Mouse (Mus musculus): ENCODE data around the gene Nckap5. TPM values are rescaled to one million over a fixed set of nuclear protein-coding genes. Genes with fewer than 3 reads are reported as not detected.

The Nckap5 gene
- polyA plus RNA-seq, 1 experiment from 2014 or later = 12.3 TPM

DNA sequence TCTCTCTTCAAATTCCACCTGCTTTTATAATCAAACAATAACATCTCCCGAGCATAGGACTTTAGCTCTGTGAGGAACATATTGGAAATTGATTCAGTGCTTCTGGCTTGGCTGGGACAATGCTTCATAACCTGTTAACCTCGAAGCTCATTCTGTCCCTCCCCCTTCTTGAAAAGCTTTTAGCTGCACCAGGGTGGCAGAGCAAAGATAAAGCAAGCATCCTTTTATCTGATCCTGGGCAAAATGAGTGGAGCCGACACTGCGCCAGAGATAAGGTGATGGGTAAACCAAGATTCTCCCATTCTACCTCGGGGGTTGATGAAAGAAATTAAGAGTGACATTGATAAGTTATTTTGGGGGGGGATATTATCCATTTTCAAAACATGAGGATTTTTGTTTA lies 824.9 kb downstream of the Nckap5 start:
- Histone ChIP-seq H3K9ac (ENCODE audit: low read depth, low read length) (no peak overlapping the region), H3K4me1 (replicated peaks; ENCODE audit: control insufficient read depth, insufficient read depth, low read length) (no peaks in the 10 kb centered on the region), H3K27ac (ENCODE audit: low read depth, low read length) (no peak overlapping the region), H3K4me3 (ENCODE audit: low read depth, low read length) (no peak overlapping the region), H3K4me2 (replicated peaks; ENCODE audit: low read depth) (no peak overlapping the region), H3K9me3 (ENCODE audit: control insufficient read depth) (no peaks in the 10 kb centered on the region), H3K36me3 (ENCODE audit: control insufficient read depth, insufficient read depth) (no peaks in the 10 kb centered on the region), H3K27me3 (replicated peaks; ENCODE audit: control insufficient read depth, insufficient read depth, low read length) (no peaks in the 10 kb centered on the region)
- ATAC-seq = no peak
- WGBS = 37% methylated on average over 5 of the region's 5 CpGs
- no peak for TF ChIP-seq CTCF (IDR thresholded peaks at IDR 0.05; ENCODE audit: low read depth)

DNA sequence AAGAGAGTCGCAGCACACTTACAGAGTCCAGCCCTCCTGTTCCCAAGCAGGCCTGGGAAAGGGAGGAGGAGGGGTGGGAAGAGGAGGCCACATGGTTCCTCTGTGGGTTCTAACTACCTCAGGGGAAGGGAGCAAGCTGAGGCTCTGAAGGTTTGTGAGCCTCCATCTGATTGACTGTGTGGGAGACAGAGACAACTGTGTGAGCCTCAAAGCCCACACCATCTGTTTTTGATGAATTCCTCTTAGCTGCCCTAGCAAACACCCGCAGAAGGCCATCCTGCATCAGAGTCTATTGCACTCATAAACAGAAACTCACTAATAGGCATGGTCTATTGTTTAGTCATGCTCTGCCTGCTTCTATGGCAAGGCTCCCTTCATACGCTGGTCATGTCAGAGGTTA lies 834.1 kb downstream of the Nckap5 start:
- Histone ChIP-seq H3K27ac (ENCODE audit: low read depth, low read length) (no peak overlapping the region), H3K4me1 (replicated peaks; ENCODE audit: control insufficient read depth, insufficient read depth, low read length) (no peaks in the 10 kb centered on the region), H3K9me3 (ENCODE audit: control insufficient read depth) (no peaks in the 10 kb centered on the region), H3K4me2 (replicated peaks; ENCODE audit: low read depth) (no peak overlapping the region), H3K9ac (ENCODE audit: low read depth, low read length) (no peak overlapping the region), H3K27me3 (replicated peaks; ENCODE audit: control insufficient read depth, insufficient read depth, low read length) (no peaks in the 10 kb centered on the region), H3K4me3 (ENCODE audit: low read depth, low read length) (no peak overlapping the region), H3K36me3 (ENCODE audit: control insufficient read depth, insufficient read depth) (no peaks in the 10 kb centered on the region)
- 68% methylated on average over 3 of the region's 3 CpGs for WGBS
- no peak for TF ChIP-seq CTCF (IDR thresholded peaks at IDR 0.05; ENCODE audit: low read depth)
- ATAC-seq = no peak

GRCm38 (mm10) chr1:125987803-125988202 lies 842.8 kb downstream of the Nckap5 start:
- no peak overlapping the region for H3K9ac ChIP-seq (ENCODE audit: low read depth, low read length)
- no peak for TF ChIP-seq CTCF (IDR thresholded peaks at IDR 0.05; ENCODE audit: low read depth)
- H3K36me3 ChIP-seq (ENCODE audit: control insufficient read depth, insufficient read depth) = no peaks in the 10 kb centered on the region
- no peak overlapping the region for H3K4me2 ChIP-seq (replicated peaks; ENCODE audit: low read depth)
- no peaks in the 10 kb centered on the region for H3K9me3 ChIP-seq (ENCODE audit: control insufficient read depth)
- H3K4me1 ChIP-seq (replicated peaks; ENCODE audit: control insufficient read depth, insufficient read depth, low read length) = no peaks in the 10 kb centered on the region
- no peak overlapping the region for H3K4me3 ChIP-seq (ENCODE audit: low read depth, low read length)
- WGBS = 74% methylated on average over 3 of the region's 3 CpGs
- H3K27ac ChIP-seq (ENCODE audit: low read depth, low read length) = no peak overlapping the region
- ATAC-seq = no peak
- H3K27me3 ChIP-seq (replicated peaks; ENCODE audit: control insufficient read depth, insufficient read depth, low read length) = no peaks in the 10 kb centered on the region

GRCm38 (mm10) chr1:125984570-125984969 lies 846.0 kb downstream of the Nckap5 start:
- ATAC-seq = peak; percentile 88
- TF ChIP-seq CTCF (IDR thresholded peaks at IDR 0.05; ENCODE audit: low read depth) = no peak
- Histone ChIP-seq H3K4me1 (replicated peaks; ENCODE audit: control insufficient read depth, insufficient read depth, low read length) (no peaks in the 10 kb centered on the region), H3K36me3 (ENCODE audit: control insufficient read depth, insufficient read depth) (no peaks in the 10 kb centered on the region), H3K4me2 (replicated peaks; ENCODE audit: low read depth) (no peak overlapping the region), H3K4me3 (ENCODE audit: low read depth, low read length) (no peak overlapping the region), H3K27ac (ENCODE audit: low read depth, low read length) (peak overlapping the region; percentile 46; the same call in 1 of the 2 replicates), H3K27me3 (replicated peaks; ENCODE audit: control insufficient read depth, insufficient read depth, low read length) (no peaks in the 10 kb centered on the region), H3K9ac (ENCODE audit: low read depth, low read length) (no peak overlapping the region), H3K9me3 (ENCODE audit: control insufficient read depth) (no peaks in the 10 kb centered on the region)
- WGBS = 35% methylated on average over 2 of the region's 2 CpGs

- no peaks in the 10 kb centered on the region for H3K27me3 ChIP-seq (replicated peaks; ENCODE audit: control insufficient read depth, insufficient read depth, low read length)
- H3K36me3 ChIP-seq (ENCODE audit: control insufficient read depth, insufficient read depth) = no peaks in the 10 kb centered on the region
- no peak for ATAC-seq
- no peaks in the 10 kb centered on the region for H3K4me1 ChIP-seq (replicated peaks; ENCODE audit: control insufficient read depth, insufficient read depth, low read length)
- H3K4me3 ChIP-seq (ENCODE audit: low read depth, low read length) = no peak overlapping the region
- H3K9ac ChIP-seq (ENCODE audit: low read depth, low read length) = no peak overlapping the region
- H3K27ac ChIP-seq (ENCODE audit: low read depth, low read length) = no peak overlapping the region
- H3K4me2 ChIP-seq (replicated peaks; ENCODE audit: low read depth) = no peak overlapping the region
- 91% methylated on average over 3 of the region's 3 CpGs for WGBS
- H3K9me3 ChIP-seq (ENCODE audit: control insufficient read depth) = no peaks in the 10 kb centered on the region
- TF ChIP-seq CTCF (IDR thresholded peaks at IDR 0.05; ENCODE audit: low read depth) = no peak
Observed at GRCm38 (mm10) chr1:125974649-125975048, 856.0 kb downstream of the Nckap5 start.

DNA sequence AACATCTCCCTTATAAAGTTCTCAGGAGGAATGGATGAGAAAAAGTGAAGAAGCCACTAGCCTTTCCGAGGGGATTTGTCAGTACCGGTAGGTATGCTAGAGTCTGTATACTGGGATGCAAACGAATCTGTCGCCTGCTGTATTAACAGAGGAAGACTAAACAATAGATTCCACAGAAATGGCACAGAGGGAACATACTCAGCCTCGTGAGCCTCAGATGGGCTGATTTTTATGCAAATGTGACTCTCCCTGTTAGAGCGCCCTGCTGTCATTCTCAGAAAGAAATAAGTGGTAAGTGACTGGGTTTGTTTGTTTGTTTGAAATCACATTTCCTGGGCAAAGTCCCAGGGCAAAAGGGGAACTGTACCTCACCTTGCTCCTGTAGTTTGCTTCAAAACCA lies 858.7 kb downstream of the Nckap5 start:
- 71% methylated on average over 6 of the region's 6 CpGs for WGBS
- no peak for TF ChIP-seq CTCF (IDR thresholded peaks at IDR 0.05; ENCODE audit: low read depth)
- H3K4me3 ChIP-seq (ENCODE audit: low read depth, low read length) = no peak overlapping the region

DNA sequence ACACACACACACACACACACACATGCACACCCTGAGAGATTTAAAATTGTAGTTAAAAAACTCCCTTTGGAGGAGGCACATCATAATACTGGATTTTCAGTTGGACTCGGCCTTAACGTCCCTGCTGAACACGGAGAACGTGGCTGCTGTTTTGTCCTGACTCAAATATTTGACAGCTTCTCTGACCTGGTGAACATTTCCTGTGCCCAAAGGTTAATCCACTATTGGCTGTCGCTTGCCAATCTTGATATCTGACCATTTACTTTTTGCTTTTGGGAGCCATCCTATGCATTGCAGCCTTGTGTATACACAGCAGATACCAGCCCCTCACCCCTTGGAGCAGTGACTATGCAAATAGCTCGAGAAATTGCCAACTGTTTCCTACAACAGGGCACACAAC lies 862.9 kb downstream of the Nckap5 start:
- Histone ChIP-seq H3K4me1 (replicated peaks; ENCODE audit: control insufficient read depth, insufficient read depth, low read length) (no peaks in the 10 kb centered on the region), H3K36me3 (ENCODE audit: control insufficient read depth, insufficient read depth) (no peaks in the 10 kb centered on the region), H3K4me3 (ENCODE audit: low read depth, low read length) (no peak overlapping the region), H3K9ac (ENCODE audit: low read depth, low read length) (no peak overlapping the region), H3K27ac (ENCODE audit: low read depth, low read length) (no peak overlapping the region), H3K27me3 (replicated peaks; ENCODE audit: control insufficient read depth, insufficient read depth, low read length) (no peaks in the 10 kb centered on the region), H3K9me3 (ENCODE audit: control insufficient read depth) (no peaks in the 10 kb centered on the region), H3K4me2 (replicated peaks; ENCODE audit: low read depth) (no peak overlapping the region)
- no peak for ATAC-seq
- 52% methylated on average over 6 of the region's 6 CpGs for WGBS
- no peak for TF ChIP-seq CTCF (IDR thresholded peaks at IDR 0.05; ENCODE audit: low read depth)

More for the DNA sequence above, 858.7 kb downstream of the Nckap5 start:
- no peaks in the 10 kb centered on the region for H3K36me3 ChIP-seq (ENCODE audit: control insufficient read depth, insufficient read depth)
- H3K9me3 ChIP-seq (ENCODE audit: control insufficient read depth) = no peaks in the 10 kb centered on the region
- H3K4me2 ChIP-seq (replicated peaks; ENCODE audit: low read depth) = no peak overlapping the region
- H3K27ac ChIP-seq (ENCODE audit: low read depth, low read length) = no peak overlapping the region
- no peaks in the 10 kb centered on the region for H3K4me1 ChIP-seq (replicated peaks; ENCODE audit: control insufficient read depth, insufficient read depth, low read length)
- no peak for ATAC-seq
- H3K9ac ChIP-seq (ENCODE audit: low read depth, low read length) = no peak overlapping the region
- no peaks in the 10 kb centered on the region for H3K27me3 ChIP-seq (replicated peaks; ENCODE audit: control insufficient read depth, insufficient read depth, low read length)
